Mouse (Mus musculus) ES-E14 (cell line): ENCODE results near the gene Ppm1n.

Source experiments
- CHD2 ChIP-seq: IDR thresholded peaks from 2 replicates; pipeline ENCODE4 v1.6.1; 2014; ENCODE audit warnings: mild to moderate bottlenecking, low read depth, low read length, inconsistent platforms
- HCFC1 ChIP-seq: IDR thresholded peaks from 2 replicates; pipeline ENCODE4 v1.6.1; 2012; ENCODE audit warnings: low read length, inconsistent platforms, borderline replicate concordance; ENCODE audit not compliant: insufficient read depth
- MAFK ChIP-seq: IDR thresholded peaks from 2 replicates; pipeline ENCODE4 v1.6.1; 2014; ENCODE audit warnings: mild to moderate bottlenecking, low read depth, low read length, inconsistent platforms; ENCODE audit not compliant: insufficient read depth
- ZC3H11A ChIP-seq: IDR thresholded peaks from 2 replicates; pipeline ENCODE4 v1.6.1; 2012; ENCODE audit warnings: low read depth, mild to moderate bottlenecking, inconsistent platforms, low read length, borderline replicate concordance
- ZNF384 ChIP-seq: IDR thresholded peaks from 2 replicates; pipeline ENCODE4 v1.6.1; 2012; ENCODE audit warnings: low read depth, low read length, inconsistent platforms

- TF ChIP-seq ZNF384 (0 out of 2 replicates have a peak, but pooled peaks have one; percentile 43), ZC3H11A (no peak), CHD2 (no peak), HCFC1 (no peak), MAFK (no peak)
Measured at GRCm38 (mm10) chr7:19270509-19271237, 9.2 kb downstream of the Ppm1n start.
